Mouse (Mus musculus): Measurements from ENCODE around the gene Acad8. TPM values are rescaled to one million over a fixed set of nuclear protein-coding genes. Genes with fewer than 3 reads are reported as not detected.

Gene Acad8
- total and polyA plus RNA-seq, 3 experiments, result 1.2 to 15.4 (median 14.4) TPM

DNA sequence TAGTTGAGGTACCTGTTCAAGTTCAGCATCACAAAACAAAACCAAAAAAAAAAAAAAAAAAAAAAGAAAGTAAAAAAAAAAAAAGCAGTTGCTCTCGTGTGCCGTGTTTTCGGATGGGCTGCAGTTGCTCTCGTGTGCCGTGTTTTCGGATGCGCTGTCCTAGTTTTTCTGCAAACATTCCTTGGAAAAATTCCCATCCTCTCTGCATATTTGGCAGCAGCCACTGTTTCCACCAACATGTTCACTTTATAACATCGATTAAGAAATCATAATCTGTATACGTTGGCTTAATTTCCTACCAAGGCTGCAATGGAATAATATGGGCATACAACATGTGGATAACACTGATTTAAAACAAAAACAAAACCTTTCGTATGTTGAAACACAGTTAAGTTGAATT lies 6.2 kb downstream of the Acad8 start:
- TF ChIP-seq GATA2 (IDR thresholded peaks at IDR 0.05; ENCODE audit: borderline replicate concordance, low read depth, low read length), result no peak
- TF ChIP-seq CTCF (IDR thresholded peaks at IDR 0.05; ENCODE audit: low read depth, low read length), result no peak
- TF ChIP-seq GATA1 (IDR thresholded peaks at IDR 0.05; ENCODE audit: borderline replicate concordance, low read length), result no peak
- TF ChIP-seq POLR2AphosphoS5 (IDR thresholded peaks at IDR 0.05; ENCODE audit: insufficient replicate concordance, low read depth, low read length), result no peak
- TF ChIP-seq TAL1 (conservative IDR thresholded peaks at IDR 0.05; ENCODE audit: low read depth, low read length), result no peak
- DNase-seq (ENCODE audit: low spot score) (no peak), ATAC-seq (ENCODE audit: extremely low read depth, insufficient number of reproducible peaks, low FRiP score, poor library complexity, severe bottlenecking) (no peak)
- Histone ChIP-seq H3K9me3 (replicated peaks) (no peaks in the 10 kb centered on the region), H3K4me3 (ENCODE audit: low read depth, low read length) (no peak overlapping the region), H3K4me1 (ENCODE audit: insufficient read depth, low read depth, low read length) (peaks cover 11% of the 10 kb centered on the region), H3K27me3 (ENCODE audit: insufficient read depth, low read length) (no peaks in the 10 kb centered on the region), H3K36me3 (replicated peaks) (peaks cover 50% of the 10 kb centered on the region)

- H3K36me3 ChIP-seq (replicated peaks), result peaks cover 49% of the 10 kb centered on the region
- no peak overlapping the region for H3K4me3 ChIP-seq (ENCODE audit: low read depth, low read length)
- no peaks in the 10 kb centered on the region for H3K9me3 ChIP-seq (replicated peaks)
- H3K4me1 ChIP-seq (ENCODE audit: insufficient read depth, low read depth, low read length), result peaks cover 13% of the 10 kb centered on the region
- H3K27me3 ChIP-seq (ENCODE audit: insufficient read depth, low read length), result no peaks in the 10 kb centered on the region
- ATAC-seq (ENCODE audit: extremely low read depth, insufficient number of reproducible peaks, low FRiP score, poor library complexity, severe bottlenecking) (no peak), DNase-seq (ENCODE audit: low spot score) (no peak)
- TF ChIP-seq CTCF (IDR thresholded peaks at IDR 0.05; ENCODE audit: low read depth, low read length), result no peak
- no peak for TF ChIP-seq POLR2AphosphoS5 (IDR thresholded peaks at IDR 0.05; ENCODE audit: insufficient replicate concordance, low read depth, low read length)
- TF ChIP-seq TAL1 (conservative IDR thresholded peaks at IDR 0.05; ENCODE audit: low read depth, low read length), result no peak
- TF ChIP-seq GATA1 (IDR thresholded peaks at IDR 0.05; ENCODE audit: borderline replicate concordance, low read length), result no peak
- TF ChIP-seq GATA2 (IDR thresholded peaks at IDR 0.05; ENCODE audit: borderline replicate concordance, low read depth, low read length), result no peak
Measured at GRCm38 (mm10) chr9:26990181-26990580, 9.2 kb downstream of the Acad8 start.

DNA sequence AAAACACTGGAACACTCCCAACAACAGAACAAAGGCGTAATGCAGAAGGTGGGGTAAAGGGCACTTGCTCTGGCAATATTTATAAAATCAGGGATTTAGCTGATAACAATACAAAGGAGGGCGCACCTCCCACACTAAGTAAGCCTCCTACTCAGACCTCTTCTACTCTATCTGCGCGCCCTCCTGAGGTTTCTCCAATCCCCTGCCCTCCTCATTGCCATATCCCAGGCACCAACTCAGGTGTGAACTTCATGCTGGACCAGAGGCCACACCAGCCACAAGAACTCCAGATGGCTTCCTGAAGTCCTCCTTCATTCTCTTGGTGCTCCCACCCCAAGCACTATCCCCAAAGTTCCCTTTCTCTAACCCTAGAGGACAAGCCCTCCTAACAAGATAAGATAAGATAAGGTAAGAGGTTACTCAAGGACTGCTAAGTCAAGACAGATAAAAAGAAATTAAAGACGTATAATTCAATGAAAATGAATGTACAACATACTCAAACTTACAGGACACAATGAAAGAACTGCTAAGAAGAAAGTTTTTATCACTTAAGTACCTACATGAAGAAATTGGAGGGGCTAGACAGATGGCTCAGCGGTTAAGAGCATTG lies 13.6 kb downstream of the Acad8 start:
- ATAC-seq (ENCODE audit: extremely low read depth, insufficient number of reproducible peaks, low FRiP score, poor library complexity, severe bottlenecking), result no peak
- Histone ChIP-seq H3K9me3 (replicated peaks) (no peaks in the 10 kb centered on the region), H3K36me3 (replicated peaks) (peaks cover 52% of the 10 kb centered on the region), H3K4me3 (ENCODE audit: low read depth, low read length) (no peak overlapping the region), H3K27me3 (ENCODE audit: insufficient read depth, low read length) (no peaks in the 10 kb centered on the region), H3K4me1 (ENCODE audit: insufficient read depth, low read depth, low read length) (peaks cover 7% of the 10 kb centered on the region)
- TF ChIP-seq TAL1 (conservative IDR thresholded peaks at IDR 0.05; ENCODE audit: low read depth, low read length) (no peak), POLR2AphosphoS5 (IDR thresholded peaks at IDR 0.05; ENCODE audit: insufficient replicate concordance, low read depth, low read length) (no peak), CTCF (IDR thresholded peaks at IDR 0.05; ENCODE audit: low read depth, low read length) (no peak), GATA1 (IDR thresholded peaks at IDR 0.05; ENCODE audit: borderline replicate concordance, low read length) (no peak), GATA2 (IDR thresholded peaks at IDR 0.05; ENCODE audit: borderline replicate concordance, low read depth, low read length) (no peak)
- no peak for DNase-seq (ENCODE audit: low spot score)

GRCm38 (mm10) chr9:26985090-26985613 lies 14.2 kb downstream of the Acad8 start:
- Histone ChIP-seq H3K4me1 (ENCODE audit: insufficient read depth, low read depth, low read length) (peaks cover 7% of the 10 kb centered on the region), H3K9me3 (replicated peaks) (no peaks in the 10 kb centered on the region), H3K4me3 (ENCODE audit: low read depth, low read length) (no peak overlapping the region), H3K27me3 (ENCODE audit: insufficient read depth, low read length) (no peaks in the 10 kb centered on the region), H3K36me3 (replicated peaks) (peaks cover 50% of the 10 kb centered on the region)
- no peak for DNase-seq (ENCODE audit: low spot score)
- TF ChIP-seq GATA1 (IDR thresholded peaks at IDR 0.05; ENCODE audit: borderline replicate concordance, low read length) (no peak), GATA2 (IDR thresholded peaks at IDR 0.05; ENCODE audit: borderline replicate concordance, low read depth, low read length) (no peak), TAL1 (conservative IDR thresholded peaks at IDR 0.05; ENCODE audit: low read depth, low read length) (no peak)
- ATAC-seq (ENCODE audit: extremely low read depth, insufficient number of reproducible peaks, low FRiP score, poor library complexity, severe bottlenecking), result no peak

- Histone ChIP-seq H3K36me3 (replicated peaks) (peaks cover 65% of the 10 kb centered on the region), H3K27me3 (ENCODE audit: insufficient read depth, low read length) (no peaks in the 10 kb centered on the region), H3K4me1 (ENCODE audit: insufficient read depth, low read depth, low read length) (no peaks in the 10 kb centered on the region), H3K4me3 (ENCODE audit: low read depth, low read length) (no peak overlapping the region), H3K9me3 (replicated peaks) (no peaks in the 10 kb centered on the region)
- DNase-seq (ENCODE audit: low spot score) (no peak), ATAC-seq (ENCODE audit: extremely low read depth, insufficient number of reproducible peaks, low FRiP score, poor library complexity, severe bottlenecking) (no peak)
- no peak for TF ChIP-seq CTCF (IDR thresholded peaks at IDR 0.05; ENCODE audit: low read depth, low read length)
- no peak for TF ChIP-seq GATA2 (IDR thresholded peaks at IDR 0.05; ENCODE audit: borderline replicate concordance, low read depth, low read length)
- TF ChIP-seq TAL1 (conservative IDR thresholded peaks at IDR 0.05; ENCODE audit: low read depth, low read length), result no peak
- no peak for TF ChIP-seq GATA1 (IDR thresholded peaks at IDR 0.05; ENCODE audit: borderline replicate concordance, low read length)
- no peak for TF ChIP-seq POLR2AphosphoS5 (IDR thresholded peaks at IDR 0.05; ENCODE audit: insufficient replicate concordance, low read depth, low read length)
Measured at GRCm38 (mm10) chr9:26978776-26979175, 20.6 kb downstream of the Acad8 start.

DNA sequence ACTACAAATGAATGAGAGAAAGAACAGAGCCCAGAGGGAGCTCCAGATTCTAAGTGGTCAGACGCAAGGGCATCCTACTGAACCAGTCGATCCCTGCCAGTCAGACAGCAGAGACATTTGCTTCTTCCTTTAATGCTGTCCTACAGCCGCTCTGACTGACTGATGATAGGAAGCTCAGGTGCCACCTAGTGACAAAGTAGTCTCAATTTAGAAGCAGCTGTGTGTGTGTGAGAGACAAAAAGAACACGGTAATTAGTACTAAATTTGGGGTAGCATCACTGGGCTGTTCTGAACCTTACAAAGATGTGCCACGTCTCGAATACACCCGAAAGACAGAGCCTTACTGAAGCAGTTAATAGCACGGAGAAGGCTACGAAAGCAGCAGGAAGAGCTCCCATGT lies 21.6 kb downstream of the Acad8 start:
- TF ChIP-seq POLR2AphosphoS5 (IDR thresholded peaks at IDR 0.05; ENCODE audit: insufficient replicate concordance, low read depth, low read length), result no peak
- TF ChIP-seq GATA1 (IDR thresholded peaks at IDR 0.05; ENCODE audit: borderline replicate concordance, low read length), result no peak
- TF ChIP-seq TAL1 (conservative IDR thresholded peaks at IDR 0.05; ENCODE audit: low read depth, low read length), result no peak
- TF ChIP-seq CTCF (IDR thresholded peaks at IDR 0.05; ENCODE audit: low read depth, low read length), result no peak
- no peak for TF ChIP-seq GATA2 (IDR thresholded peaks at IDR 0.05; ENCODE audit: borderline replicate concordance, low read depth, low read length)
- no peak for ATAC-seq (ENCODE audit: extremely low read depth, insufficient number of reproducible peaks, low FRiP score, poor library complexity, severe bottlenecking)

More for the DNA sequence above, 21.6 kb downstream of the Acad8 start:
- Histone ChIP-seq H3K27me3 (ENCODE audit: insufficient read depth, low read length) (no peaks in the 10 kb centered on the region), H3K4me3 (ENCODE audit: low read depth, low read length) (no peak overlapping the region), H3K9me3 (replicated peaks) (no peaks in the 10 kb centered on the region), H3K36me3 (replicated peaks) (peaks cover 62% of the 10 kb centered on the region), H3K4me1 (ENCODE audit: insufficient read depth, low read depth, low read length) (no peaks in the 10 kb centered on the region)
- no peak for DNase-seq (ENCODE audit: low spot score)

Measured in G1E (cell line).